Mouse (Mus musculus) neural tube, embryonic 14.5 days (tissue): ENCODE measurements at regions not wholly inside any gene's neighbourhood (a gene's known extent, or its start where the extent isn't known, plus 50 kb on each side); places are given as distances from the start of the nearest gene placed in this dataset.

Experiments used
- ATAC-seq: fragments of 200-750 bp; cut with Nextera tagmentation; 2 replicates; pipeline ENCODE4 v1.8.0; 2017; ENCODE audit warnings: low read depth, mild to moderate bottlenecking, moderate TSS enrichment, moderate library complexity
- H3K27ac ChIP-seq: fragments of 300-500 bp; sonication (generic); 2 replicates; pipeline ENCODE4 v1.5.1; 2014; ENCODE audit warnings: low read depth, mild to moderate bottlenecking, control low read depth, low read length, moderate library complexity, mixed read lengths
- H3K27me3 ChIP-seq: fragments of 300-500 bp; sonication (generic); 2 replicates; pipeline ENCODE4 v1.6.1; 2014; ENCODE audit warnings: low read length; ENCODE audit not compliant: control insufficient read depth, insufficient read depth
- H3K36me3 ChIP-seq: fragments of 300-500 bp; sonication (generic); 2 replicates; pipeline ENCODE4 v1.6.1; 2014; ENCODE audit warnings: low read length, mixed read lengths; ENCODE audit not compliant: control insufficient read depth, insufficient read depth
- H3K4me1 ChIP-seq: fragments of 300-500 bp; sonication (generic); 2 replicates; pipeline ENCODE4 v1.6.1; 2014; ENCODE audit warnings: low read length; ENCODE audit not compliant: control insufficient read depth, insufficient read depth
- H3K4me2 ChIP-seq: fragments of 300-500 bp; sonication (generic); 2 replicates; pipeline ENCODE4 v1.6.1; 2014; ENCODE audit warnings: mild to moderate bottlenecking, low read depth, low read length, control low read depth
- H3K4me3 ChIP-seq: fragments of 300-500 bp; sonication (generic); 2 replicates; pipeline ENCODE4 v1.5.1; 2014; ENCODE audit warnings: low read depth, low read length, control low read depth, mixed read lengths
- H3K9ac ChIP-seq: fragments of 300-500 bp; sonication (generic); replicated peaks from 2 replicates; pipeline ENCODE4 v1.6.1; 2014; ENCODE audit warnings: low read depth, mild to moderate bottlenecking, control low read depth, low read length, mixed read lengths
- H3K9me3 ChIP-seq: fragments of 300-500 bp; sonication (generic); 2 replicates; pipeline ENCODE4 v1.6.1; 2016; ENCODE audit warnings: low read length; ENCODE audit not compliant: control insufficient read depth
- WGBS: fragments of 180-500 bp; shearing (Covaris S2); extraction: QIAGEN DNeasy Blood & Tissue Kit; methylation state at CpG from one replicate; pipeline ENCODE4 v1.1.7; 2014; 5-methylcytosine and 5-hydroxymethylcytosine counted together

GRCm38 (mm10) chr2:133181216-133181615, 235.5 kb upstream of the Fermt1 start:
- no peaks in the 10 kb centered on the region for H3K9me3 ChIP-seq
- H3K27ac ChIP-seq, result no peak overlapping the region
- ATAC-seq, result no peak
- no peaks in the 10 kb centered on the region for H3K27me3 ChIP-seq
- 90% methylated on average over 1 of the region's 1 CpGs for WGBS
- H3K4me2 ChIP-seq, result no peak overlapping the region
- H3K4me1 ChIP-seq, result no peaks in the 10 kb centered on the region
- no peak overlapping the region for H3K4me3 ChIP-seq
- H3K9ac ChIP-seq, result no peak overlapping the region
- H3K36me3 ChIP-seq, result no peaks in the 10 kb centered on the region

- H3K9ac ChIP-seq, result no peak overlapping the region
- no peak overlapping the region for H3K27ac ChIP-seq
- H3K36me3 ChIP-seq, result no peaks in the 10 kb centered on the region
- WGBS, result 63% methylated on average over 4 of the region's 4 CpGs
- ATAC-seq, result no peak
- H3K4me2 ChIP-seq, result no peak overlapping the region
- H3K9me3 ChIP-seq, result no peaks in the 10 kb centered on the region
- H3K4me3 ChIP-seq, result no peak overlapping the region
- H3K27me3 ChIP-seq, result no peaks in the 10 kb centered on the region
- H3K4me1 ChIP-seq, result no peaks in the 10 kb centered on the region
Observed at GRCm38 (mm10) chr2:133182920-133183319, 237.2 kb upstream of the Fermt1 start.

GRCm38 (mm10) chr2:133204295-133204866, 258.7 kb upstream of the Fermt1 start:
- H3K9ac ChIP-seq, result no peak overlapping the region
- ATAC-seq, result no peak
- no peak overlapping the region for H3K27ac ChIP-seq
- H3K27me3 ChIP-seq, result no peaks in the 10 kb centered on the region
- no peak overlapping the region for H3K4me3 ChIP-seq
- H3K4me2 ChIP-seq, result no peak overlapping the region
- H3K36me3 ChIP-seq, result no peaks in the 10 kb centered on the region
- 32% methylated on average over 5 of the region's 5 CpGs for WGBS
- H3K4me1 ChIP-seq, result no peaks in the 10 kb centered on the region
- H3K9me3 ChIP-seq, result no peaks in the 10 kb centered on the region

GRCm38 (mm10) chr2:133208498-133208897, 262.8 kb upstream of the Fermt1 start:
- H3K36me3 ChIP-seq, result no peaks in the 10 kb centered on the region
- WGBS, result 80% methylated on average over 4 of the region's 4 CpGs
- H3K4me1 ChIP-seq, result no peaks in the 10 kb centered on the region
- H3K4me3 ChIP-seq, result no peak overlapping the region
- H3K9ac ChIP-seq, result no peak overlapping the region
- H3K27ac ChIP-seq, result no peak overlapping the region
- no peak for ATAC-seq
- no peaks in the 10 kb centered on the region for H3K27me3 ChIP-seq
- no peak overlapping the region for H3K4me2 ChIP-seq
- H3K9me3 ChIP-seq, result no peaks in the 10 kb centered on the region

GRCm38 (mm10) chr2:133221762-133222556, 276.3 kb upstream of the Fermt1 start:
- WGBS, result 84% methylated on average over 4 of the region's 4 CpGs
- Histone ChIP-seq H3K27ac (no peak overlapping the region), H3K4me3 (no peak overlapping the region), H3K36me3 (no peaks in the 10 kb centered on the region), H3K27me3 (no peaks in the 10 kb centered on the region), H3K4me1 (no peaks in the 10 kb centered on the region), H3K9ac (no peak overlapping the region), H3K9me3 (no peaks in the 10 kb centered on the region), H3K4me2 (no peak overlapping the region)
- no peak for ATAC-seq

GRCm38 (mm10) chr2:133235175-133235920, 289.6 kb upstream of the Fermt1 start:
- no peaks in the 10 kb centered on the region for H3K9me3 ChIP-seq
- H3K27ac ChIP-seq, result no peak overlapping the region
- no peaks in the 10 kb centered on the region for H3K4me1 ChIP-seq
- ATAC-seq, result peak; percentile 17; the same call in 1 of the 2 replicates
- 73% methylated on average over 4 of the region's 4 CpGs for WGBS
- H3K4me2 ChIP-seq, result no peak overlapping the region
- no peaks in the 10 kb centered on the region for H3K36me3 ChIP-seq
- no peak overlapping the region for H3K9ac ChIP-seq
- no peak overlapping the region for H3K4me3 ChIP-seq
- H3K27me3 ChIP-seq, result no peaks in the 10 kb centered on the region

GRCm38 (mm10) chr2:133252131-133252530, 299.8 kb upstream of the Bmp2 start:
- 85% methylated on average over 2 of the region's 2 CpGs for WGBS
- Histone ChIP-seq H3K27ac (no peak overlapping the region), H3K4me3 (no peak overlapping the region), H3K9ac (no peak overlapping the region), H3K36me3 (no peaks in the 10 kb centered on the region), H3K4me2 (no peak overlapping the region), H3K9me3 (no peaks in the 10 kb centered on the region), H3K4me1 (no peaks in the 10 kb centered on the region), H3K27me3 (no peaks in the 10 kb centered on the region)
- ATAC-seq, result no peak

- no peaks in the 10 kb centered on the region for H3K4me1 ChIP-seq
- H3K36me3 ChIP-seq, result no peaks in the 10 kb centered on the region
- H3K9ac ChIP-seq, result no peak overlapping the region
- no peak overlapping the region for H3K27ac ChIP-seq
- no peaks in the 10 kb centered on the region for H3K9me3 ChIP-seq
- H3K4me3 ChIP-seq, result no peak overlapping the region
- no peak for ATAC-seq
- WGBS, result 71% methylated on average over 4 of the region's 4 CpGs
- H3K4me2 ChIP-seq, result no peak overlapping the region
- H3K27me3 ChIP-seq, result no peaks in the 10 kb centered on the region
Observed at GRCm38 (mm10) chr2:133274424-133274823, 277.5 kb upstream of the Bmp2 start.

- H3K27ac ChIP-seq, result no peak overlapping the region
- ATAC-seq, result no peak
- WGBS, result 54% methylated on average over 4 of the region's 4 CpGs
- H3K36me3 ChIP-seq, result no peaks in the 10 kb centered on the region
- no peaks in the 10 kb centered on the region for H3K4me1 ChIP-seq
- no peaks in the 10 kb centered on the region for H3K27me3 ChIP-seq
- no peak overlapping the region for H3K4me3 ChIP-seq
- no peaks in the 10 kb centered on the region for H3K9me3 ChIP-seq
- no peak overlapping the region for H3K9ac ChIP-seq
- no peak overlapping the region for H3K4me2 ChIP-seq
Observed at GRCm38 (mm10) chr2:133278546-133278945, 273.4 kb upstream of the Bmp2 start.
